Mouse (Mus musculus) adrenal gland, postnatal 25 days (tissue): ENCODE data around the gene Smpdl3b. TPM values are rescaled to one million over a fixed set of nuclear protein-coding genes. Genes with fewer than 3 reads are reported as not detected.
"Not testable (repeated sequence)": the region's sequence is repeated elsewhere in the genome, so short reads cannot be mapped to it uniquely, and the experiment has no call there.

Experiments
- DNase-seq: peaks from one replicate; pipeline ENCODE4 v3.0.0; 2021; ENCODE audit warnings: mixed read lengths
- total RNA-seq: library from RNA; stranded (reverse); gene quantifications from 2 replicates; pipeline ENCODE4 v1.2.3, GENCODE M21; 2021

Gene Smpdl3b
- total RNA-seq, 1 experiment from 2014 or later, result 35.9 TPM

DNA sequence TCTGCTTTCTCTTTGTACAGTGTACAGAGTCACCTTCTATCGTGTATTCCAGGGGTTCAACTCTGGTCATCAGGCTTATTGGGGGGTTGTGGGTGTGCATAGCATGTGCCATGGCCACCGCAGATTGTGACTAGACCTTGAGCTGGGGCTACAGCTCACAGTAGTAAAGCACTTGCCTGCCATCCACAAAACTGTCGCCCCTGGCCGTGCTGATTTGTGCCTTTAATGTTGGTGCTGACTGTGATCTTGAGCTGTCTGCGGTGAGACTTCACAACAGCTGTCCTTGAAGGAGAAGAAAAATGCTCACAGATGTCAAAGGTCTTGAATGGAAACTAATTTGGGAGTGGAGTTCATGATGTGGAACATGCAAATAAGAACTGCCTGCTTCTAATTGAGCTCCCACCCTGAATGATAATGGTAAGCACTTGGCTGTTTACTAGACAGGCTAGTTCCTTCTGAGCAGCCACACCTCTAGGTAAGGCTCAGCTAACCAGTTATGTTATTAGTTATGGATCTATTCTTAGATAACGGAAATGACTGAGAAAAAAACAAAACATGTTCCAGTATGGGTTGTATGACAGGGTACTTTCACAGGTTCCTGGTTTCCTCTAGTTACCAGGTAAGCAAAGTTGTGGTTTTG is 21.6 kb upstream of the Smpdl3b start:
- DNase-seq, result no peak

DNA sequence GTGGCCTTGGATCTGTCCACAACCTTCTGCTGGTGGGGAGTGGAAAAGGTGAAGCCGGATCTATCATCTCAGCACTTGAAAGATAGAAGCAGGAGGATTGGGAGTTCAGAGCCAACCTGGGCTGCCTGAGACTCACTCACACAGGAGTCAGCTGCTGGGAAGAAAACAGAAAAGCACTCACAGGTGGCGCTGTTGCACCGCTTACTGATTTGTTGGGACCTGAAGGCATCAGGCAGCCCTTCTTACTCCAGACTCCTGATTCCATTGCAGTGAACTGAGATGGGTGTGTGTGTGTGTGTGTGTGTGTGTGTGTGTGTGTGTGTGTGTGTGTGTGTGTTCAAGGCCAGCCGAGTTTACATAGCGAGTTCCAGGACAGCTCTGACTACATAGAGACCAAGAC is 19.7 kb upstream of the Smpdl3b start:
- peak; percentile 67 for DNase-seq

DNA sequence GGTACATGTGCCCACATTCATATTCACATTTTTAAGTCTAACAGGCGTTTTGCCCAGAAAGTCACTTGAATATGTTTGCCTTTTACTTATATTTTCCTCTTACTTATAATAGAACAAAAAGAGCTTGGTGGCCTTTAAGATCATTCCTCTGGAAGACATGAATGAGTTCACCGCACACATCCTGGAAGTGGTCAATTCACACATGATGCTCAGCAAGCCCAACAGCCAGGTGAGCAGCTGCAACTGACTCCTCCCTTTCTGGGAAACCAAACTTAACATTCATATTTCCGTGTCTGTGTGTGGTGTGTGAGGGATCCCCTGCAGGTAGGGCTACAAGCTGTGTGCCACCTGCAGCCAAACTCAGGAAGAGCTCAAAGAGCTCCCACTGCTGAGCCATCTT is 17.9 kb upstream of the Smpdl3b start:
- no peak for DNase-seq

DNA sequence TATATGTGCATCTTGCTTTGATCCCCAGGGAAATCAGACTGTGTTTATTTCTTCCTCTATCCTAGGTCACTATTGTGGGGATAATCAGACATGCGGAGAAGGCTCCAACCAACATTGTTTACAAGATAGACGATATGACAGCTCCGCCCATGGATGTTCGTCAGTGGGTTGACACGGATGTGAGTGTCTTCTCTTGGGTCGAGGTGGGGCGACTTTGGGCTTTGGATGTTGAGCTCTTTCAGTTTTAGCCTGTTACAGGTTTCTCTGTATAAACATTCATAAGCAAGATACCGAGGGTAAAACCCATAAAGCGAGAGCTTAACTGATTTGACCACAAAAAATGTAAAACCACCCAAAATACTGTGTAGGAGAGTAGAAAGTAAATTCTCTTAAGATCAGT is 14.7 kb upstream of the Smpdl3b start:
- DNase-seq, result no peak

DNA sequence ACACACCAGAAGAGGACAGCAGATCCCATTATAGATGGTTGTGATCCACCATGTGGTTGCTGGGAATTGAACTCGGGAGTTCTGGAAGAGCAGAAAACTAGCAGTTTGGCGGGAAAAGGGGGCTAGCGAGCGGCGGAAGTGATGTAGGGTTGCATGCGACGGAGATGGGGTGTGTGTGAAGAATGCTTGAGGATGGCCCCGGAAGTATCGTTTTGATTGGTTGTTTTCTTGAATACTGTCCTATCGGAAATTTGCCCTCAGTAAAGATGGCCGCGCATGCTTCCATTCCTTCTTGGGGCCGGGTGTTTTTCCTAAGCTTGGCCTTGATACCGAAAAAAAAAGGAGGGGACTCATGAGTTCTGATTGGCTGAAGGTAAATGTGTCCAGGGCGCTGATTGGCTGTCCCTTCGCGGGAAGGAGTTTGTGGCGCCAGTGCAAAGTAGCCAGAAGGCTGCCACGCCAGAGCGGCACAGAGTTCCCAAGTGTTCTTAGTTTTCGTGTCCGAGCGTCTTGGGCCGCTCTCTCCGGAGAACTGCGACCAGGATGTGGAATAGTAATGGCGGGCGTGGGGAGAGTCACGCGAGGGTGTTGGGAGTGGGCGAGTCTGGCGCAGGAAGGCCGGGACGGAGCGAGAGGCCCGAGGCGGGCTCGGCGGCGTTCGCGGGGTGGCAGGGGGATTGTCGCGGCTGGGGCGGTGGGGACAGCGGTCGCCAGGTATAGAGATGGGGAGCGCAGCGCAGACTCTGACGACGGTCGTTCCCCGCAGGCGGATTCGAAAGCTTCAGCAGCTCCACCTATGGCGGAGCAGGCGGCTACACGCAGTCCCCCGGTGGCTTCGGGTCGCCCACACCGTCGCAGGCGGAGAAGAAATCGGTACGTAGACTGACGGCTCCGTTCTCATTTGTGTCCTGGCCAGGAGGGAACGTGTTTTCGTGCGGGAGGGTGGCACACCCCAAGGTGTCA is 11.1 kb upstream of the Smpdl3b start, which contains the start of gene Rpa2:
Gene Rpa2 (plus strand): TSS at position 419 of the 963 bp plus-strand sequence.
- peak; percentile 96 for DNase-seq

DNA sequence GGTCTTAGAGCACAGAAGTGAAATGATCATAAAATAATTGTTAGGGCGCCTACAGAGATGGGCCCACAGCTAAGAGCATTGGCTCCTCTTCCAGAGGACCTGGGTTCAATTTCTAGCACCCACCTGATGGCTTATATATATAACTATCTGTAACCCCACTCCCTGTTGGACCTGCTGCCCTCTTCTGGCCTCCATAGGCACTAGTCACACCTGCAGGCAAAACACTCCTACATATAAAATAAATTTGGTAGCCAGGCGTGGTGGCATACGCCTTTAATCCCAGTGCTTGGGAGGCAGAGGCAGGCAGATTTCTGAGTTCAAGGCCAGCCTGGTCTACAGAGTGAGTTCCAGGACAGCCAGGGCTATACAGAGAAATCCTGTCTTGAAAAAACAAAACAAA is 6.1 kb upstream of the Smpdl3b start:
- not testable (repeated sequence) for DNase-seq

DNA sequence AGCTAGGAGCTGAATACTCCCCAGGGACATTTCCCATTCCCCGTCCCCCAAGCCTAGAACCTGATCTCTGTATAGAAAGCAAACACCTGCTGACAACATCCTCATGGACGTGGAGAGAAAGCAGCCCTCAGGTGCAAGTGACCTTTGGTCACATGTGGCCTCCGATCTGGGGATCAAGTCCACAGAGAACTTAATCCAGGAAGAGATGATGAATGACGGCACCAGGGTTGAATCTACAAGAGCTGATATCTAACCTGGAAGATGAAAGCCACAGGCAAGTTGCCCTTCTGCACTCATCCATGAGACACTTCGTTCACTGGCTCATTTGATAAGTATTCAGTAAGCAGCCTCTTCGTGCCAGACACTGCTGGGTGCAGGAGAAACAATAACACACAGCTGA is 5.5 kb upstream of the Smpdl3b start:
- DNase-seq, result no peak

DNA sequence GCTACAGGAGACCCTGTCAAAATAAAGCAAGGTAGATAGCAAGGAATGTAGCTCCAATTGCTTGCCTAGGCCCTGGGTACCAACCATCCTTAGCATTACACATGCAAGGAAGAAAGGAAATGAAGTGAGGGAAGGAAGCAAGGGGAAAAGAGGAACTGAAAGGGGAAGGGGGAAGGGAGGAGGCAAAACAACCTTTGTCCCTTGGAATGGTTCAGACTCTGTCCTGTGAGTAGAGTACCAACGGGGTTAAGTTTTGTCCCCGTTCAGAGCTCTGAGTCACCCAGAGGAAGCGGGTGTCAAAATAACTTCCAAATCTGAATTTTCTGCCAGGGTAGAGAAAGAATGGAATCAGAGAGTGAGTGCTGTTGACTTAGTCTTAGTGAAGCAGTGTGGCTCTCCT is 3.2 kb upstream of the Smpdl3b start:
- DNase-seq, result no peak

DNA sequence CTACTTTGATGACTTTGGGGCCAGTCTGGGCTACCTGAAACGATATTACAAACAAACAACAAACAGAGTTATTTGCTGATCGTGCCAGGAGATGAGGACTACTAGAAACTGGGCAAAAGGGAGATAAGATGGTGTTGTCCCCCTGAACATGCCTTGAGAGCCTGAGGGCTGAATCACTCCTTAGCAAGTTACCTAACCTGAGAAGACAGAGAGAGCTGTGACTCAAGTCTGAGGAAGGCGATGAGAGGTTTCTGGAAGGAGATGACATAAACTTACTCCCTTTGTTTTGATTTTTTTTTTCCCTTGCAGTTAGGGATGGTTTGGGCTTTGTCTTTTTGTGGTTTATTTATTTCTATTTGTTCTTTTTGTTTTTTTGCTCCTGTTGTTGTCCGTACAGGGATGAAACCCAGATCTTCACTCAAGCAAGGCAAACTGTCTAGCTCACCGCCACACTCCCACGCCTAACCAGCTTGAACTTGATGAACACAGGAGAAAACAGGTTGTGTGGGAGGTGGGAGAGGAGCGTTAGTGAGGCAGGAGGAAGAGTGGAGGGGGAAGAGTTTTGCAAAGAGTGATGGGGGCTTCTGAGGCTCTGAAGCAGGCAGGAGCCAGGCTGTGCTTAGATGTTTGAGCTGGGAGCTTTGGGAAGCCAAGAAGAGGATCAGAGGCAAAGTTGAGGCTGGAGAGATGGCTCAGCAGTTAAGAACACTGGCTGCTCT is 740 bp upstream of the Smpdl3b start:
- DNase-seq, result no peak

DNA sequence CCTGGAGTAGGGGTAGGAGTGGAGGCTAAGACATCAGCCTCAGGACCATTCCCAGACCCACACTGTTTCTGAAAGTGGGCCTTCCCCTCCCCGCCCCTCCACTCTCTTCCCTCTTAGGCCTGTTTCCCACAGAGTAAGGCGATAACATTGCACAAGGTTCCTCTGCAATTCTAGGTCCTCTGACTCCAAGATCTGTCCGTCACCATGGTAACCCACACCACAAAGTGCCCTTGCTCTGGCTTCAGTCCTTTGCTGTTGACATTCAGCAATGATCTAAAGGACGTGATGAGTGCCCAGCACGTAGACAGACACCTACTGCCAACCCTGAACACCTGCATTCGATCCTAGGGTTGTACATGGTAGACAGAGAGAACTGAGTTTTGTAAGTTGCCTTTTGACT is 4.1 kb downstream of the Smpdl3b start:
- DNase-seq, result no peak

DNA sequence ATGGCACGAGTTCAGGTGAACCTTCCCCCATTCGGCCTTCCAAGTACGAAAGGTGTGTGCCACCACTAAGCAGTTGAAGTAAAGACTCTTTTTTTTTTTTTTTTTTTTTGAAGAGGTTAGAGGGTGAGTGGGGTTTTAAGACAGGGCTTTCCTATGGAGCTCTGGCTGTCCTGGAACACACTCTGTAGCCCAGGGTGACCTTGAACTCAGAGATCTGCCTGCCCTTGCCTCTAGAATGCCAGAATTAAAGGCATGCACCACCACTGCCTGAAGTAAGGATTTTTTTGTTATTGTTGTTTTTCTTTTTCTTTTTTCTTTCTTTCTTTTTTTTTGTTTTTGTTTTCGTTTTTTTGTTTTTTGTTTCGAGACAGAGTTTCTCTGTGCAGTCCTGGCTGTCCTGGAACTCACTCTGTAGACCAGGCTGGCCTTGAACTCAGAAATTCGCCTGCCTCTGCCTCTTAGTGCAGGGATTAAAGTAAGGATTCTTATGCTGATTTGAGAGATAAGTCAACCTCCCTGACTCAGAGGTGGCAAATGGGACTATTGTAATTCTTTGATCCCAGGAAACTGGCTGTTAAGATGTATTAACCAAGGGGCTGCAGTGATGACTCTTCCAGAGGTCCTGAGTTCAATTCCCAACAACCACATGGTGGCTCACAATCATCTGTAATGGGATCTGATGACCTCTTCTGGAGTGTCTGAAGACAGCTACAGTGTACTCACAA is 7.6 kb downstream of the Smpdl3b start:
- no peak for DNase-seq

DNA sequence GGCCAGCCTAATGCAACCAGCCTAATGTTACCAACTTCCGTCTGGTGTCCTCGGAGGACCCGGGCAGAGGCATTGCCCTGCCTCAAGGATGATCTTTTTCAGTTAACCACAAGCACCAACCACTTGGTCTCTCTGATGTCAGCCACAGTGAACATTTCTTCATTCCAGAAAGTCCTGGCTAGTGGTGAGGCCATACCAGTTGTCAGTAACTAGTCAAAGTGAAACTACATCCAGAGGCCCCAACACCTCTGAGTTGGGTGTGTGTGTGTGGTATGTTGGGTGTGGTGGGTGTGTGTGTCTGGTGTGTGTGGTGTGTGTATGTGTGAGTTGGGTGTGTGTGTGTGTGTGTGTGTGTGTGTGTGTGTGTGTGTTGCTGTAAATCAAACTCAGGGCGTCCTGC is 8.3 kb downstream of the Smpdl3b start:
- DNase-seq, result no peak

DNA sequence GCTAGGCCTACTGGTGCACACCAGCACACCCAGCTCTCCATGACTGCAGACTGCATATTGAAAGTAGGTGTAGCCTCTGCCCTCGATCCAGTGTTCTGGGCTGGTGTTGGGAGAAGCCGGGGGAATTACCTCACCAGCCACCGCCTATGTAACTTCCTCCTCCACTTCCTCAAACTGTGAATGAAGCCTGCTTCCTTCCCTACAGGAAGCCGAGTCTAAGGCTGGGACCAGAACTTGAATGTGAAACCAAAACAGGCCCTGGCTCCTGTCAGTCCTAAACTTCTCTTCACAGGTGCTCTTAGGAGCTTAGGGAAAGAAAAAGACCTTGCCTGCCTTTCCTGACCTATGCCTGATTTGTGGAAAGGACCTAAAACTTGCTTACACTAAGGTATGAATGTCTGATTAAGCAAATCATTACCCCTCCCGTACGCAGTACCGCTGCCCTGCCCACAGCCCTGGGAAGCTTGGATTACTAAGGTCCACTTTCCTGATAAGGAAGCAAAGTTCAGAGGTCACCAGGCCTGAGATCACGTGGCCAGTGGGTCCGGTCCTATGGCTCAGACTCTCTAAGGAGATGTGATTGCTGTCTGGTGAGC is 9.3 kb downstream of the Smpdl3b start:
- DNase-seq, result no peak

DNA sequence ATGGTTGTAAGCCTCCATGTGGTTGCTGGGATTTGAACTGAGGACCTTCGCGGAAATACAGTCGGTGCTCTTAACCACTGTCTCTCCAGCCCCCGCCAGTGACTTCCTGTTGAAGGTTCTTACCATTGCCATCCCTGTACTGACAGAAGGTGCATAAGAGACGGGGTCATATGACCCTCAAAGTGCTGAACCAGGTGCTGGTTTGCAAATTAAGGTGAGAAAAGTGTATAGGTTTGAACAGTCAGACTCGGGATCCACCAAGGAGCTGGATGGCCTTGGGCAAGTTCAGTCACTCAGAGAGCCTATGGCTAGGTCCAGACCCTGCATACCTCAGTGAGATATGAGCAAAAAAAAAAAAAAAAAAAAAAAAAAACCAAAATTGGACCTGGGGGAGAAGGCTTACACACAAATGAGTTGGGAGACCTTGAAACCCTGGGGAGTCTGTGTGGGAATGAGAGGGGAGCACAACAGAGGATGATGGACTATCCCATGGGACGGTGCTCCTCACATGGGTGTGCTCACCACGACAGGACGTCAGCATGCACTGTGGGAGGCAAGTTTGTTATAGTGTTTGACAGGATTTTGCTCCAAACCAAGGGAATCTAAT is 10.0 kb downstream of the Smpdl3b start:
- no peak for DNase-seq

DNA sequence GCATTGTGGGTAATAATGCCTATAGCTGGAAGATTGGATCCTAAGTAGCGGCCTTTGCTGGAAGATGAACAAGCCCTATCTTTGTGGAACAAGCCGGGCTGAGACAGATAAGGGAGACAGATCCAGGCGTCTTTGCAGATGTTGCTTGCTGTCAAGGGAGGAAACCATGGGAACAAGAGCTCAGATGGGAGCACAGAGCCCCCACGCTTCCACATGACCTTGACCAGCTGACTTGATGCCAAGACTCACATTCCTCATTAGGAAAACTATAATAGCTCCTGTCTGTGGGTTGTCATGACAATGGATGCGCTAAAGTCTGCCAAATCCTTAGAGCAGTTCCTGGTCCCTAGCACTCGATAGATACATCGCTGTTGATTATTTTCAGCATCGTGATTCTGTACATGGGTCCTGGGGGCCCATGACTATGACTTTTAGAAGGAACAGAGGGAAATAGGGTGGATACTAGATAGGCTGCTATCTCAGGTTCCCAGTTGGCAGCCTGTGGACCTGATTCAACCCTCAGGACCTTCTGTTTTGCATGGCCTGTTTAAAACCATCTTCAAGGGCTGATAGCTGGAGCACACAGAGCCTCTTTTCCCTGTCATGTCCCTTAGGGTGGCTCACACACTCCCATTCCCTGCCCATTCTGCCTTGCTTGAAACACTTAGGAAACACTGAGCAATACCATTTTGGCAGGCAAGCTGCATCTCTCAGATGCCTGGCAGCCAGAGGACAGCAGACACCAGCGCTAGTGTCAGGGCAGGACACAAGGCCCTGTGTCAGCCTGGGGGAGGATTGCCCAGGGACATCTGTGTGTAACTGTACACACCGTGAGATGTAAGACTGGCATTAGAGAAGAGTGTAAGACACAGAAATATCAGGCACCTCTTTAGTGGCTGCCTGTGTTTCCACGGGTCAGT is 12.8 kb downstream of the Smpdl3b start:
- no peak for DNase-seq

DNA sequence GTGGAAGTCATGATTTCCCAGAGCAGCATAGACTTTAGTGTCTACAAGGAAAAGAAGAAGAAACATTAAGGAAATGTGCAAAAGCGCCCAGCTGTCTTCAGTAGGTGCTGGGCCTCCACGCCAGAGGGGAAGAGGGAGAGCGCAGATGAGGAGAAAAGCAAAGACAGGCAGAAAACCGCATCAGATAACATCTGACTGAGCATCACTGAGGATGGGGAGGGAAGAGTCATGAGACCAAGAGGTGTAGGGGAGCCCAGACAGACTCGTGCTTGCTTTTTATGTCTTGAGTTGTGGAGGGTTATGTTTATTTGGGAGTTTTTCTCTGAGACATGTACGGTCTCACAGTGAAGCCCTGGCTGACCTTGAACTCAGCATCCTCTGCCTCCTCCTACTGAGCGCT is 15.6 kb downstream of the Smpdl3b start:
- no peak for DNase-seq

DNA sequence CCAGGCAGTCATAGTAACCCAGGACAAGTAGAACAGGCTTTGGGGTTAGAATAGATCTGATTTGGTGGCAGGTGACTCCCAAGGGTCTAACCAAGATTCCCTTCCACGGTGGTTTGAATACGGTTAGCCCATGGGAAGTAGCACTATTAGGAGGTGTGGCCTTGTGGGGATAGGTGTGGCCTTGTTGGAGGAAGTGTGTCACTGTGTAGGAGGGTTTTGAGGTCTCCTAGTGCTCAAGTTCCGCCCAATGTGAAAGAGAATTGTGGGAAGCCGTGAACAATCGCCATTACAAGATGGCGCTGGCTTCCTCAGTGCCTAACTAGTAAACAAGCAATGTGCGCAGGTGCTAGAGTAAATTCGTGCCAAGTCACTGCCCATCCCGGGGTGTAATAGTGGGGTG is 19.9 kb downstream of the Smpdl3b start:
- not testable (repeated sequence) for DNase-seq

DNA sequence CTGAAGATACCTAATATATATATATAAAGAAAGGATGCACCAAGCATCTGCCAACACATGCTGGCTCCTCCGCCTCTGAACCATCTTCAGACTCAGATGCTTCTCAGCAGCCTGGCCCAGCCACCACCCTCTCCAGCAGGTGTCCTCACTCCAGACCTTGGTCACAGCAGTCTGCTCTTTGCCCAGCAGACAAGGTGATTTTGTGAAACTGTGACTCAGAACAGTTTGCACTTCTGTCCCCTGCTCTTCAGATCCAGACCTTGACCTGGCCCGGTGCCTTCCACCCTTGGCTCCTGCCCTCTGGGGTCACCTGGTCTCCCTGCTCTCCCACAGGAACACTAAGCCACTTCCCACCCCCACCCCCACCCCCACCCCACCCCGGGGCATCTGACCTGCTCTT is 21.2 kb downstream of the Smpdl3b start:
- no peak for DNase-seq

DNA sequence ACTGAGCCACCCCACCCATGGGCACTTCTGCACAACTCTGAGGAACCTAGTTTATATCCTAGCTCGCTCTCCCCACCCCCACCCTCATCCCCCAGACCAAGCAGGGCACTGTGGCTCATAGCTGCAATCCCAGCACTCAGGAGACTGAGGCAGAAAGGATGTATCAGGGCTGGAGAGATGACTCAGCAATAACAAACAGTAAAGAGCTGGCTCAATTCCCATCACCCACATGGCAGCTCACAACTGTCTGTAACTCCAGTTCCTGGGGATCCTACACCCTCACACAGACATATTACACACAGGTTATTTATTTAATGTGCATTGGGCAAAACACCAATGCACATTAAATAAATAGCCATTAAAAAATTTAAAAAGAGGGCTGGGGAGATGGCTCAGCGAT is 21.7 kb downstream of the Smpdl3b start:
- no peak for DNase-seq

DNA sequence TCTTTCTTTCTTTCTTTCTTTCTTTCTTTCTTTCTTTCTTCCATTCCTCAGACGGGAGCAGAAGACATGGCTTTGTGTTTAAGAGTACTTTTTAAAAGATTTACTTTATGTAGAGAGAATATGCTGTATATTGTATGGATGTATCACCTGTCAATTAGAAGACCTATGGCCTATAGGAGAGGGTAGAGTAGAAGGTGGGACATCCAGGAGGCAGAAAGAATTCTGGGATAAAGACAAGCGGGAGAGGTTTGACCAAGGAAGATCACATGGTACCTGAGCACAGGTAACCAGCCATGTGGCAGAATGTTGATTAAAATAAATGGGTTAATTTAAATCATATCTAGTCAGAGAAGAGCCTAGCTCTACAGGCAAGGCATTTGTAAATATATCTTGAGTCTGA is 22.3 kb downstream of the Smpdl3b start:
- DNase-seq, result no peak
